Mouse (Mus musculus): ENCODE measurements at regions not wholly inside any gene's neighbourhood (a gene's known extent, or its start where the extent isn't known, plus 50 kb on each side); places are given as distances from the start of the nearest gene placed in this dataset.

- Histone ChIP-seq H3K27me3 (ENCODE audit: control insufficient read depth, insufficient read depth, insufficient read length) (no peaks in the 10 kb centered on the region), H3ac (ENCODE audit: control insufficient read depth, insufficient read length, low read depth) (no peak overlapping the region), H3K79me3 (ENCODE audit: low read depth) (no peaks in the 10 kb centered on the region), H3K36me3 (ENCODE audit: control insufficient read depth, insufficient read depth) (no peaks in the 10 kb centered on the region), H3K79me2 (ENCODE audit: control insufficient read depth, insufficient read depth) (no peaks in the 10 kb centered on the region), H3K4me3 (ENCODE audit: insufficient read depth, poor library complexity, severe bottlenecking) (no peak overlapping the region)
- no peak for TF ChIP-seq MYOG (IDR thresholded peaks at IDR 0.05; ENCODE audit: control insufficient read depth, extremely low read depth, insufficient read length)
Measured at GRCm38 (mm10) chr1:35162506-35162905, 312.7 kb downstream of the Plekhb2 start.

- TF ChIP-seq CTCF (IDR thresholded peaks at IDR 0.05; ENCODE audit: control insufficient read depth, insufficient read depth, insufficient read length) (no peak), MYOG (IDR thresholded peaks at IDR 0.05; ENCODE audit: control insufficient read depth, extremely low read depth, insufficient read length) (no peak), FOSL1 (IDR thresholded peaks at IDR 0.05; ENCODE audit: insufficient read depth, low read length, poor library complexity, severe bottlenecking) (no peak), MAX (IDR thresholded peaks at IDR 0.05) (no peak), CEBPB (IDR thresholded peaks at IDR 0.05; ENCODE audit: low read depth) (no peak)
- Histone ChIP-seq H3K4me3 (ENCODE audit: insufficient read depth, poor library complexity, severe bottlenecking) (no peak overlapping the region), H3K79me3 (ENCODE audit: low read depth) (no peaks in the 10 kb centered on the region), H3K36me3 (ENCODE audit: control insufficient read depth, insufficient read depth) (no peaks in the 10 kb centered on the region), H3ac (ENCODE audit: control insufficient read depth, insufficient read length, low read depth) (no peak overlapping the region), H3K79me2 (ENCODE audit: control insufficient read depth, insufficient read depth) (no peaks in the 10 kb centered on the region), H3K27me3 (ENCODE audit: control insufficient read depth, insufficient read depth, insufficient read length) (no peaks in the 10 kb centered on the region)
Measured at GRCm38 (mm10) chr1:35200656-35201055, 350.9 kb downstream of the Plekhb2 start.

DNA sequence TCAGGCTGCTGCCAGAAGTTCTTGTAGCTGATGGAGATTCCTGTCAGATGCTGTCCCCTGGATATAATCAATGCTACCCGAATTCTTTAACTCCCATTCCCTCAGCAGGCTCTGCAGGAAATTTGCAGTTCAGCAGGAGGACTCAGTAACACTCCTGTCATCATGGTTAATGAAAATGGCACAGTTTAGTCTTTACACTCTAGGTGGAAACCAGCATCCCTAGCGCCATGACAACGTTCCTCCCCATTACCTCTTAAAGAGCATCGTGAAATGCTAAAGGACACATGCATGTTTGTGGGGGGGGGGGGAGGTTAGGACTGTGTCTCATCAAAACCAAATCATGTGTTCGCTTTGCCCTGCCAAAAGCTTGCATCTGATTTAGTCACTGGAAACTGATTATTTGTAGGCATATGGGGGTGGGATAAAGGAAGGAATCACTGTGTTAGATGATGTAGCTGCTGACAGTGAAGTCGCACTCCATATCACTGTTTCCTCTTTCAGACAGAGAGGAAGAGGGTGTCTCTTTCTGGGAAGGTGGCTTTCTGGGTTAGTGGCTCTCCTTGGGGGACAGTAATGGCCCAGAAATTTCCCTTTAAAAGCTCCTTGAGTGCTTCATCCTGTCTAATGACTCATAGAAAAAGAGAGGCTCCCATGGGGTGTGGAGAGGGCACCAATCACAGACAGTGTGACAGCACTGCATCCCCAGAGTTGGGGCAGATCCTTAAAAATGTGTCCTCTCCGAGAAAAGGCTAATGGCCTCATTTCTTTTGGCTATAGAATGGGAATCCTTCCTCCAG, 351.5 kb downstream of the Plekhb2 start:
- TF ChIP-seq CTCF (IDR thresholded peaks at IDR 0.05; ENCODE audit: control insufficient read depth, insufficient read depth, insufficient read length), result no peak
- no peaks in the 10 kb centered on the region for H3K79me3 ChIP-seq (ENCODE audit: low read depth)
- no peak overlapping the region for H3K4me3 ChIP-seq (ENCODE audit: insufficient read depth, poor library complexity, severe bottlenecking)
- H3ac ChIP-seq (ENCODE audit: control insufficient read depth, insufficient read length, low read depth), result no peak overlapping the region
- no peaks in the 10 kb centered on the region for H3K36me3 ChIP-seq (ENCODE audit: control insufficient read depth, insufficient read depth)
- no peaks in the 10 kb centered on the region for H3K79me2 ChIP-seq (ENCODE audit: control insufficient read depth, insufficient read depth)
- no peaks in the 10 kb centered on the region for H3K27me3 ChIP-seq (ENCODE audit: control insufficient read depth, insufficient read depth, insufficient read length)

DNA sequence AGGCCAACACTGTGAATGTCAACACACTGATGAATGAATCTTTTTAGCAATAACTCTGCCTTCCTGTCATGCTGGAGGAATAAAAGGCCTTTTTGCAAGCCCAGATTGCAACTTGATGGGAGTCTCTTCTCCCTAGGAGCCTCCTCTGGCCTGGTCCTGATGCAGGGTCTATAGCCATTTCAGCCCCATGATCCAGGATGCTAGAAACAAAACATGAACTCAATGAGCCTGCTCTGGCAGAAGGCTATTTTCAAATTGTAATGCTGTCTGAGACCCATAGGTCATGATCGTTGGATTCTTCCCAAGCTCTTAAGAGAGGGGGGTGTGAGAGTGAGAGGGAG, 352.1 kb downstream of the Plekhb2 start:
- Histone ChIP-seq H3K4me3 (ENCODE audit: insufficient read depth, poor library complexity, severe bottlenecking) (no peak overlapping the region), H3K36me3 (ENCODE audit: control insufficient read depth, insufficient read depth) (no peaks in the 10 kb centered on the region), H3ac (ENCODE audit: control insufficient read depth, insufficient read length, low read depth) (no peak overlapping the region), H3K27me3 (ENCODE audit: control insufficient read depth, insufficient read depth, insufficient read length) (no peaks in the 10 kb centered on the region), H3K79me2 (ENCODE audit: control insufficient read depth, insufficient read depth) (no peaks in the 10 kb centered on the region), H3K79me3 (ENCODE audit: low read depth) (no peaks in the 10 kb centered on the region)
- no peak for TF ChIP-seq MYOG (IDR thresholded peaks at IDR 0.05; ENCODE audit: control insufficient read depth, extremely low read depth, insufficient read length)
- TF ChIP-seq CTCF (IDR thresholded peaks at IDR 0.05; ENCODE audit: control insufficient read depth, insufficient read depth, insufficient read length), result no peak
- no peak for TF ChIP-seq FOSL1 (IDR thresholded peaks at IDR 0.05; ENCODE audit: insufficient read depth, low read length, poor library complexity, severe bottlenecking)
- no peak for TF ChIP-seq MYOD1 (IDR thresholded peaks at IDR 0.05; ENCODE audit: control insufficient read depth, insufficient read length, low read depth)
- TF ChIP-seq CEBPB (IDR thresholded peaks at IDR 0.05; ENCODE audit: low read depth), result no peak
- TF ChIP-seq MAX (IDR thresholded peaks at IDR 0.05), result no peak
- no peak for TF ChIP-seq USF1 (IDR thresholded peaks at IDR 0.05; ENCODE audit: low read depth)

DNA sequence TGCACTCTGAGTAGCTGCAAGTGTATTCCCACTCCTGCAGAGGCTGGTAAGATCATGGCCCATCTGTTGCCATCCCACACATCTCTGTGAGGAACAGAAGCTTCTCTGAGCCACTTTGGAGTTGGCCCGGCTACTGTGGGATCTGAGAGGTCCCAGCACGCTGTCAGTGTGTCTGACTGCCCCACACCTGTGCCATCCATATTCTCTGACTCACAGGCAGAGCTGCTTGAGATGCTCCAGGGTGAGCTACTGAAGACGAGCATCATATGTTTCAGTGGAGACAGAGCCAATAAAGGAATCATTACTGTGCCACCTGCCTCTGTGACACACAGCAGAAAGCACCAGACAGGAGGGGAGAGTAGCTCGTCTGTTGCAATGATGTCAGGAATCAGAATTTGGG, 352.8 kb downstream of the Plekhb2 start:
- Histone ChIP-seq H3K27me3 (ENCODE audit: control insufficient read depth, insufficient read depth, insufficient read length) (no peaks in the 10 kb centered on the region), H3K4me3 (ENCODE audit: insufficient read depth, poor library complexity, severe bottlenecking) (no peak overlapping the region), H3K79me3 (ENCODE audit: low read depth) (no peaks in the 10 kb centered on the region), H3K79me2 (ENCODE audit: control insufficient read depth, insufficient read depth) (no peaks in the 10 kb centered on the region), H3ac (ENCODE audit: control insufficient read depth, insufficient read length, low read depth) (no peak overlapping the region), H3K36me3 (ENCODE audit: control insufficient read depth, insufficient read depth) (no peaks in the 10 kb centered on the region)
- TF ChIP-seq CTCF (IDR thresholded peaks at IDR 0.05; ENCODE audit: control insufficient read depth, insufficient read depth, insufficient read length), result no peak

DNA sequence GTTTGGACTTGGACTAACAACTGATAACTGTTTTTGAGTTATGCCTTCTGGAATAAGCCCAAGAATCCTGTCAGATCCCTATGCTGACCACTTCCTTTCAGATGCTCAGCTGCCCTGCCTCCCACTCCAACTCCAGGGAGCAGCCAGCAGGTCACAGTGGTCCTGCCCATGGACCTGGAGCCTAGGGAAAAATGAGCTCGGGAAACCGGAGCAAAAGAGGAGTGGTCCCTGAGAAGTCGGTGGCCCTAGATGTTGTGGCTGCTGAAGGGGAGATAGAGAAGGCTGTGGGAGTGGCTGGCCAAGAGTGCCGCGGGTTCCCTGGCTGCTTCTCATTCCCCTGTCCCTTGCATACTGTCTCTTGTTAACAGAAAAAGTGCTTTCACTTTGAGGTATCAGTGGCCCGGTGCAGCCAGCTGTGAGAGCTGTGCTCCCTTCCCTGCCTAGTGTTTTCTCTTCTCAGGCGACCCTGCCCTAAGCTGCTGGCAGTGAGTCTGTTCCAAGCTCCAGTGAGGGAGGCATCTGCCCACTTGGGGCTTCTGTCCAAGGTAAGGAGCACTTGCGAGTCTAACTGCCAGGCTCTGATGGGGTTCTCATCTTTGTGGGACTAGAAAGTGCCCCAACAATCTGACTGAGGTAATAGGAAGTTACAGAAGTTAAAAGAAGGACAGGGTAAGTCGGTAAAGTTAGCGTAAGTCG, 357.2 kb downstream of the Plekhb2 start:
- TF ChIP-seq CEBPB (IDR thresholded peaks at IDR 0.05; ENCODE audit: low read depth) (no peak), MYOG (IDR thresholded peaks at IDR 0.05; ENCODE audit: control insufficient read depth, extremely low read depth, insufficient read length) (no peak), CTCF (IDR thresholded peaks at IDR 0.05; ENCODE audit: control insufficient read depth, insufficient read depth, insufficient read length) (no peak), MYOD1 (IDR thresholded peaks at IDR 0.05; ENCODE audit: control insufficient read depth, insufficient read length, low read depth) (no peak), MAX (IDR thresholded peaks at IDR 0.05) (no peak), FOSL1 (IDR thresholded peaks at IDR 0.05; ENCODE audit: insufficient read depth, low read length, poor library complexity, severe bottlenecking) (no peak), USF1 (IDR thresholded peaks at IDR 0.05; ENCODE audit: low read depth) (no peak)
- Histone ChIP-seq H3K79me3 (ENCODE audit: low read depth) (no peaks in the 10 kb centered on the region), H3K79me2 (ENCODE audit: control insufficient read depth, insufficient read depth) (no peaks in the 10 kb centered on the region), H3K36me3 (ENCODE audit: control insufficient read depth, insufficient read depth) (no peaks in the 10 kb centered on the region), H3ac (ENCODE audit: control insufficient read depth, insufficient read length, low read depth) (no peak overlapping the region), H3K4me3 (ENCODE audit: insufficient read depth, poor library complexity, severe bottlenecking) (no peak overlapping the region), H3K27me3 (ENCODE audit: control insufficient read depth, insufficient read depth, insufficient read length) (no peaks in the 10 kb centered on the region)

All from C2C12 (cell line).